Mouse (Mus musculus) spleen, adult 12 weeks (tissue): Measurements from ENCODE around the gene Sh3rf1.

Experiments used
- DNase-seq: peaks from one replicate; pipeline ENCODE4 v3.0.0; 2022; ENCODE audit warnings: low spot score

Gene Sh3rf1

DNA sequence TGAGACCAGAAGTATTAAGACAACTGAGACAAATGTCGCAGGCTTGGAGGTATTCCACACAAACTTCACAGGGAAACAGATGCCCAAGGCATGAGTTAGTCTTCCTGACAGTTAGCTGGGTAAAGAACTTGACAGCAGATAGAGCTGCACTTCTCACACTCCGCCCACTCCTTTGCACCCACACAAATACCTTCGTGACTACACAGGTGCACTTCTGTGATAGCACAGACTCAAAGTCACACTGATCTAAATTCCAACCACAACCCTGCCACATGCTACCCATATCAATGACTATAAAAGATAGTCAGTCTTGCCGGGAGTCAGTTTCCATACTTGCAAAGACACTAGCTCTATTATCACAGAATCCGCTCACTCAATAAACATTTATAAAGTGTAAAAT lies 202.4 kb downstream of the Sh3rf1 start:
- no peak for DNase-seq

DNA sequence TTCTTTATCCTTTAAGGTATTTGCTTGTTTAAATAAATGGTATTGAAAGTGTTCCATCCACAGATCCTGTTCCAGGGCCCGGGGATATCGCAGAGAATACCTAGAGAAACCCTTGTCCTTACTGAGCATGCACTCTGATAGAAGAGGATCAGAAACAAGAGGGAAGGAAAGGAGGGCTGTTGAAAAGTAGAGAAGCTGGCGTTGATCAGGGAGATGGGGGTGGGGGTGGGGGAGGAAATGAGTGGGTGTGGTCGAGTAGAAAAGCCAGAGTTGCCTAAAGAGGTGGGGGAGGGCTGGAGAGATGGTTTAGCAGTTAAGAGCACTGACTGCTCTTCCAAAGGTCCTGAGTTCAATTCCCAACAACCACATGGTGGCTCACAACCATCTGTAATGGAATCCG lies 203.0 kb downstream of the Sh3rf1 start:
- no peak for DNase-seq

DNA sequence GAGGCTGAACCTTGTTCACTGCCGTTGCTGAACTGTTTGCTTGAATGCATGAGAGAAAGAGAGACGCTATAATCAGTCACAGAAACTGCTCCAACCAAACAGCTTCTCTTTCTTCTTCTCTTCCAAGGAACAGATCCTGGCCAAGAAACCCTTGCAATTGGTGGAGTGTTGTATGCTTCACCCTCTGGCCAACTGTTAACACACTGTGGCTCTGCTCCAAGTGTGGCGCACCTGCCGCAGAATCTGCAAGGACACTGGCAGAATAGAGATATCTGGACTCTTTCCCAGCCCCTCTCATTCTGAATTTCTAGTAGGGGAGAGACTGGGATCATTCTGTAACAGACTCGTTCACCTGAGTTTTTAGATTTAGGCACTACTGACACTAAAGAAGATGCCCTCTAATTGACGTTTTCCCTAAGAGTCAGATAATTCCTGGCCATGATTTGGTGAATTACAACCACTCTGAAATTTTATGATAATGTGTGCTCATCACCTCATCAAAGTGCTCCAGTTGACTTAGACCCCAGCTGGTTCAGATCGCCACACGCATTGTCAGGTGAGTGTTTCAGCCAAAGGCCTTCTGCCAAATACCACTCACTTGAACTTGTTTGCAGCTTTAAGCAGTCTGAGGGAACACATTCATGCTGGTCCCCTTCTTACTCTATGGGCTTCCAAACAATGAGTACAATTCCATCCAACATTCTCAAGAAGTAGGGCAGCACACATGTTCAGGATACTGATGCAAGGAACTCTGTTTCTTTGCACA lies 204.4 kb downstream of the Sh3rf1 start:
- no peak for DNase-seq

DNA sequence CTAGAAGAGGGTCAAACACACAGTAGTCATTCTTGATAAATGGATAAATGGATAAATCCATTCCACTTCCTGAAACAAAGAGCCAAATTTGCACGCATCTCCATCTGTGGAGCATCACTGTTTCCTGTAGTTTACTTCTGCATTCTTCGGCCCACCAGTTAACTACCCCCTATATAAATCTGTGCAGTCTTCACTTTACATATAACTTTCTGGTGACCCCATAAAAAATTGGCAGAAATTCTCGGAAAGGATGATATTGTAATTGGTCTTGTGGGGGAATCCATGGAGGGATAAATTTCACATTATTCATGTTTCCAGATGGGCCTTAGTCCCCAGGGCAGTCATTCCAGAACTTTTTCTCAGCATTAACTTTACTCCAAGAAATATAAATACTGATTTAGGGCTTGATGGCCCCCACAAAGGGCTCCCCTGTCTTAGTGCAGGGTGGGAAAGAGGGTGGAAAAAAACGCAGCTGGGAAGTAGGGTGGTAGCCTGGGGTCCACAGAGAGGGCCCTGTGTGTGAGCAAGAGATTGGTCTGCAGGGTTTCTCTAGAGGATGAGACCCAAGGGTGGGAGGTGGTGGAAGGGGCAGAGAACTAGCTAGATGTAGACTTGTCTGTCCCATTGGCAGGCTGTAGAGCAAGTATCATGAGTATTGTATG lies 205.3 kb downstream of the Sh3rf1 start:
- no peak for DNase-seq

DNA sequence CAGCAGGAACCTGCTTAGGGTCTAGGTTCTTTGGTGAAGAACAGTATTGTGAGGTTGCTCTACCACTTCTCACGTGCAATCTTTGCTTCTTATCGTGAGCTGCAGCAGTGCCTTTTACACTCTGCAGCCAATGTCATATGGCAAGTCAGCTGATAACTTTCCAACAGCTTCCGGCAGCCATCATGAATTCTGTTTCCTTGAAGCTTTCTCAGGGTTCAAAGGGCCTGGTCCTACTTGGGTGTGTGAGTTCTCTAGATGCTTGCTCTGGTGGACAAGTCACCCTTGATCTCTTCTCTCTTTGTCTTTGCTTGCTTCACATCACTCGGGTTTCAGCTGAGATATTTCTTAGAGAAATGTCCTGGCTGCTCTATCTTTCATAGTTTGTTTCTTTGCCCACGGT lies 211.8 kb downstream of the Sh3rf1 start:
- DNase-seq: no peak

DNA sequence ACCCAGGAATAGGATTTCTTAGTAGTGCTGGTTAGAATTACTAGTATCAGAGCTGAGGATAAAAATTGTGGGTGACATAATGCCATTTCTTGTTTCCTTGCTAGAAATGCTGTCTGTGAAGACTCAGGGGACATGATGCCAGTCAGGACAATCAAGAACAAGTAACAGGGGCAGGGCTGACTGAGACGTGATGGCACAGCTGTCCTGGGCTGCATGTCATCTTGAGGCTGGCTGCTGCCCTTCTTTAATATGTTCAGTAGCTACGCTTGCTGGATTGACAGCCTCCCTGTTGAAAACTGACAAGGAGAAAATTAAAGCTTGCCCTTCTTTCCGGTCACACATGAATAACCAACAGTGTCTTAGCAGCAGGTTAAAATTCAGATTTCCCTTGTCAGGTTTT lies 212.5 kb downstream of the Sh3rf1 start:
- no peak for DNase-seq

DNA sequence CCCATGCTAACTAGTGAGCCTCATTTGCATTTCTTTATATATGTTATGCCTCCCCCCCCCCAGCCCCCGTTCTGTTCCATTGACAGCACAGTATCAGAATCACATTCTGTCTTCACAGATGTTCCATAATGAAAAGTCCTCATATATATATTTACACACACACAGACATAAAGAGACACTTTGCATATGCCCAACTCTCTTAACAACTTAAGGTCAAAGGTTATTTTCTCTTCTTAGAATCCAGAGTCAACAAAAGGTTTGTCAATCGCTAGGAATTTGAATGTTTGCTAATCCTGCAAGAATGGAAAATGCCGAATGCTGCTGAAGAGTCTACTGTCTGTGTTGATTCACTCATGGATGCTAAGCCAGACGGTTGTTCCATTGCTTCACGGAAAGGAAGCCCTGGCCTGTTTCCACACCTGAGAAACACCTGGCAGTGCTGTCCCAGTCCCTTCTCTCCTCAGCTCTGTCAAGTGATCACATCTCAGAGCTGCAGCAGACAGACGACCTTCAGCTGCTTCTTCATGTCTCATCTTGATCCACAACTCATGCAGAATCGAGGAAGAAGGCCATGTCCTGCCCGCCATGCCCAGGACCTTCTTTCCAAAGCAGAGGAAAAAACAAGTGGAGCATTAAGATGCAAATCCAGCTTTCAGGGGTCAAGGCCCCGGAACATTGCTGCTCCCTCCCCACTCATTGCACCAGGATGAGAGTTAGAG lies 213.1 kb downstream of the Sh3rf1 start:
- DNase-seq: no peak

DNA sequence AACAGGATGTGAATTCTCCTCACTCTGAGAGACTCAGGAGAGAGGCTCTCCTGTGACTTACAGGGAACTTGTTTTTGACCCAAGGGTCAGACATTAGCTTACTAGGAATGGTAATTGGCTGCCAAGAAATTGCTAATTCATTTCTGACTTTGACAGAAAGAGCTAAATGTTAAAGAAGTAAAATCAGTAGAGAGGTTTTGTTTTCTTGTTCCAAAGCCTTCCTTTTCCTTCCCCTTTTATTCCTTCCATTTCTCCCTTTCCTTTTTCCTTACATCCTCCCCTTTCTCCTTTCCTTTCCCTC lies 213.6 kb downstream of the Sh3rf1 start:
- no peak for DNase-seq

DNA sequence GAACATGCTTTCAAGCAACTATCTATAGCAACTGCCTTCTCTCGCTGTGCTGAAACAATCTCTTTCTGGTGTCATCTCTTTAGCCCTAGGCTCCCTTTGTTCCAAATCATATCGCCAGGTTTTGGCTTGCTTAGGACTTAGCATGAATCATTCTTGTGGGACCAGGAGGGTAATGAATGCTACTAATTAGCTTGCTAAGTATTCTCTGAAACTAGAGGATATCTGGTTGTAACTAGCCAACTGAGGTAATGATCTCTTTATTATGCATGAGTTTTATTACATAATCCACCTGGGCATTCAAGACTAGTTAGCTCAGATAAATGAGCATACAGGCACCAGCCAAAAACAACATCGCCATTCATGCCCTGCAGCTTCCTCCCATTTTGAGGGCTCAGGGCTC lies 219.3 kb downstream of the Sh3rf1 start:
- no peak for DNase-seq

DNA sequence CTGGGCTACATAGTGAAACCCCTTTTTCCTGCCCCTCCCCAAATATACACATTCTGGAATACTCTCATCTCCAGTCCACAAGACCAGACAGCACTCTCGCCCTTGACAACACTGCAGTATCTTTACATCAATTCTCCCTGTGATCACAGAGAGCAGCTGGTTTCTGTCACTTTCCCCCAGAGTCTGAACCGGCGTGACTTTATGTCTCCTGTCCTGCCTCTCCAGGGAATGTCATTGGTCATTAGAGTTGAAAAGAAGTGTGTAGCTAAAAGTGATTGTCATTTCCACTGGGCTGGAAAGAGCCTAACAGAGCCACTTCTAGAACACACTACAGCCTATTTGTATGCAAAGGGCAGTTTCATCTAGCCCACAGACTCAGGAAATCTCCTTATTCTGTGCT lies 220.7 kb downstream of the Sh3rf1 start:
- no peak for DNase-seq
